Mouse (Mus musculus): ENCODE results near the gene Pou2f3.

Pou2f3 gene

DNA sequence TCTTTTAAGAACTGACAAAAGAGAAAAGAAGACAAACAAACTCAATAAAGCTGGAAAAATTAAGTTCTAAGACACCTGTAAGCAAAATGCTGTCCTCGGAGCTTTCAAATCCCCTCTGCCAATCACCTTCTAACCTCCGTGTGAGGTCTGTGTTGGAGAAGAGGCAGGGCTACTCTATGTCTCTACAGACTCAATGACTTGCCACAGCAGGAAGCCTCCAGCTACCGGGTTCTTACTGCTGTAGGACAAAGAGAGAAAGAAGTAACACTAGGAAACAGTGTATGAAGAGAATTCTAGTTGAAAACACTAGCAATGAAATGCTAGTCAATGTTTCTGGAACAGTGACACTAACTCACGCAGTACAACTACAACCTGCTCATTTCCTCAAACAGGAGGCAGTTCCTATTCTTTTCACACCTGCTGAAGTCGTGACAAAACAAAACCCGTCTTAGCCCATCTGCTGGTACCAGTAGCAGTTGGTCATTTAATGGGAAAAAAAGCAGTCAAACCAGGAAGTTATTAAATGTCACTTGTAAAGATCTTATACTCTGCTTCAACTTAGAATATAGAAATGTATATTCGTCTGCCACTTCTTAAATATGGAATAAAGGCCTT lies 126.6 kb downstream of the Pou2f3 start:
- no peak for DNase-seq (ENCODE audit: low read depth, low spot score)

DNA sequence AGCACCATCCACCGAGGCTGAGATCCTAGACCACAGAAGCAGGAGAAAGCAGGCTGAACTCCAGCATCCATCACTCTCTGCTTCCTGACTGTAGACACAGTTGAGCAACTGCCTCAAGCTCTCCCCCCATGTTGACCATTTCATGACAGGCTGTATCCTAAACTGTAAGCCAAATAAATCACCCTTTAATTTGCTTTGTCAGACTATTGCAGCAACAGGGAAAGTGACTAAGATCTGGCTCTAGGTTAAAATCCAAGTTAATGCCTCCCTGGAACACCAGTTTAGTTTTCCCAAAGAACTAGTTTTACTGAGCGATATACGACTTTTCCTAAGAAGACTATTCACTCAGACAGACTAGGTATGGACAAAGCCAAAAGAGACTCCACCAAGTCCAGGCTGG lies 131.5 kb downstream of the Pou2f3 start:
- DNase-seq (ENCODE audit: low read depth, low spot score) = no peak

DNA sequence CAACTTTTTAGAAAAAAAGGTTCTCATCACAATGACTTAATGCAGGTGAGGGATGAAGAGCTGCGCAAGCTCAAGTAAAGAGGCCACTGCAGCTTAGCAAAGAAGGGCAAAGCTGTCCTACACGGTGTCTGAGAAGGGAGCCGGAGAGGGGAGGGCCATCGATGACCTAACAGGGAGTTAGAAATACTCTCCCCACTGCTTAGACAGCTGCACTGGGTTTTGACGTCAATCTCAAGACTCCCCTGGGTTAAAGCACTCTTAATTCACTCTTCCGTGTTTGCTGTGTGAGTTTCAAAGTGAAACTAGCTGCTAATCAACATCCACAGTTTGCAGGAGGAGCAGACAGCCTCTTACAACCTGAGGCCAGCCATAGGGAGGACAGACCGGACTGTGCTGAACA lies 134.0 kb downstream of the Pou2f3 start:
- no peak for DNase-seq (ENCODE audit: low read depth, low spot score)

DNA sequence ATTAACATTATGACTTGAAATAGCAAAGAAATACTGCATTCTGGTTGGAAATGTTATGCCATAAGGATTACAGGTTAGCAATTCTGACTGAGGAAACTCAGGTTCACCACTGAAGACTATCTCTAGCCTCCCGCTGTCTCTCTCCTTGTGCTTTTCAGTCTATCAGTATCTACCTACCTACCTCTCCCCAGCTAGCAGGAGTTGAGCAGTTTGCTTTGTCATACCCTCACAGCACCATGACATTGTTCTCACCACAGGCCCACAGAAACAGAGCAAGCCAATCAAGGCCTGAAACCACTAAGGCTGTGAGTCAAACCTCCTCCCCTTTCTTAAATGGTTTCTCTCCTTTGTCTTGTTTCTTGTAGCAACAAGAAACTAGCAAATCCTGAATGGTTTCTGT lies 135.6 kb downstream of the Pou2f3 start:
- no peak for DNase-seq (ENCODE audit: low read depth, low spot score)
